Mouse (Mus musculus) kidney, adult 2 months (tissue): ENCODE measurements around the gene Fam163a.
A peak's percentile ranks its signal among the peaks of the same experiment; 100 is the strongest.

Experiments
- CTCF ChIP-seq: fragments of 200-500 bp; conservative IDR thresholded peaks from 2 replicates; pipeline ENCODE4 v1.5.1; 2011; ENCODE audit warnings: low read depth, mild to moderate bottlenecking, control low read depth, low read length, moderate library complexity, mixed read lengths; ENCODE audit not compliant: insufficient read depth, insufficient read length
- POLR2A ChIP-seq: fragments of 200-500 bp; IDR thresholded peaks from one replicate; pipeline ENCODE4 v1.6.1; 2011; ENCODE audit warnings: low read depth, low read length, control low read depth

DNA sequence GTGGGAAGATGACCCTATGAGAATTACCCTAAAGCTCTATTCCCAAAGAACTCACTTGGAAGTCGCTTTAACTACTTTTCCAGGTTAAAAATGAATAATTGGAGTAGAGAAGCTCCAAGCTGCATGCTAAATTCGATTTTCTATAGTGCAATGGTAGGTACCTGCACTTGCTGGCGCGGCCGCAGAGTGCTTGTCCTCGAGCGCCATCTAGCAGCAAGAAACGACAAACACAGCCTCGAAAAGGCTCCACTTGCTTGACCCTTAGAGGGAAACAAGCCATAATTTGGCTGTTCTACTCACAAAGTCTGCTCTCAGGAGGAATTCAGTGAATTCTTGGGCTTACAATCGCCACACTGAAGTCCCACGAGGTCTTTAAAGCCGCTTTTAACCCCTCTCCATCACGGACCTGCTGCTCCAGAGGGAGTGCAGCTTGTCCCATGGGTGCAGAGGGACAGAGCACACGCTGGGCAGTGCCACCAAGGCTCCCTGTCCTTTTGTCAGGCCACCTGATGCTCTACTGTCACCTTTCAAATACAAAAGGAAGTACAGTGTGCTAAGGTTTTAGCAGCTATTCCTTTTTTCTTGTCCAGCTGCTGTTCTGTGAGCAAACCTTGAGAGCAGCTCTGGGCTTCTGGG, 37.0 kb upstream of the Fam163a start:
- peak; percentile 94 for TF ChIP-seq CTCF
- no peak for TF ChIP-seq POLR2A
